Mouse (Mus musculus): ENCODE results near the gene Gm49510. TPM values are rescaled to one million over a fixed set of nuclear protein-coding genes. Genes with fewer than 3 reads are reported as not detected.

The Gm49510 gene
- polyA plus RNA-seq, 1 experiment = not detected

GRCm38 (mm10) chr15:78869775-78870174 lies 29.7 kb upstream of the Gm49510 start:
- TF ChIP-seq POLR2A (IDR thresholded peaks at IDR 0.05; ENCODE audit: low read depth, low read length) (no peak), CTCF (IDR thresholded peaks at IDR 0.05; ENCODE audit: extremely low read depth, insufficient read length, insufficient replicate concordance, low read depth, low read length) (peak; percentile 72; the same call in 1 of the 2 replicates)
- Histone ChIP-seq H3K36me3 (ENCODE audit: control insufficient read depth, insufficient read depth, low read length) (no peaks in the 10 kb centered on the region), H3K4me1 (ENCODE audit: control insufficient read depth, insufficient read depth, insufficient read length, low read length) (peaks cover 13% of the 10 kb centered on the region), H3K27ac (ENCODE audit: insufficient read depth, low read depth, low read length) (no peak overlapping the region), H3K4me3 (ENCODE audit: low read depth, low read length) (no peak overlapping the region), H3K27me3 (ENCODE audit: control insufficient read depth, insufficient read depth, low read length) (no peaks in the 10 kb centered on the region)
- WGBS = 4% methylated on average over 6 of the region's 6 CpGs

GRCm38 (mm10) chr15:78872021-78872608 lies 27.4 kb upstream of the Gm49510 start:
- H3K27ac ChIP-seq (ENCODE audit: insufficient read depth, low read depth, low read length) = no peak overlapping the region
- peaks cover 20% of the 10 kb centered on the region for H3K4me1 ChIP-seq (ENCODE audit: control insufficient read depth, insufficient read depth, insufficient read length, low read length)
- no peaks in the 10 kb centered on the region for H3K36me3 ChIP-seq (ENCODE audit: control insufficient read depth, insufficient read depth, low read length)
- H3K27me3 ChIP-seq (ENCODE audit: control insufficient read depth, insufficient read depth, low read length) = no peaks in the 10 kb centered on the region
- 57% methylated on average over 5 of the region's 5 CpGs for WGBS
- H3K4me3 ChIP-seq (ENCODE audit: low read depth, low read length) = no peak overlapping the region
- TF ChIP-seq POLR2A (IDR thresholded peaks at IDR 0.05; ENCODE audit: low read depth, low read length) (no peak), CTCF (IDR thresholded peaks at IDR 0.05; ENCODE audit: extremely low read depth, insufficient read length, insufficient replicate concordance, low read depth, low read length) (peak; percentile 2; the same call in 1 of the 2 replicates)

- H3K4me3 ChIP-seq (ENCODE audit: low read depth, low read length) = no peak overlapping the region
- WGBS = 72% methylated on average over 13 of the region's 13 CpGs
- no peaks in the 10 kb centered on the region for H3K36me3 ChIP-seq (ENCODE audit: control insufficient read depth, insufficient read depth, low read length)
- peaks cover 12% of the 10 kb centered on the region for H3K4me1 ChIP-seq (ENCODE audit: control insufficient read depth, insufficient read depth, insufficient read length, low read length)
- H3K27ac ChIP-seq (ENCODE audit: insufficient read depth, low read depth, low read length) = no peak overlapping the region
- H3K27me3 ChIP-seq (ENCODE audit: control insufficient read depth, insufficient read depth, low read length) = no peaks in the 10 kb centered on the region
- TF ChIP-seq POLR2A (IDR thresholded peaks at IDR 0.05; ENCODE audit: low read depth, low read length) (no peak), CTCF (IDR thresholded peaks at IDR 0.05; ENCODE audit: extremely low read depth, insufficient read length, insufficient replicate concordance, low read depth, low read length) (no peak)
Observed at GRCm38 (mm10) chr15:78873803-78874435, 25.5 kb upstream of the Gm49510 start.

GRCm38 (mm10) chr15:78874989-78875388 lies 24.5 kb upstream of the Gm49510 start:
- TF ChIP-seq POLR2A (IDR thresholded peaks at IDR 0.05; ENCODE audit: low read depth, low read length) = no peak
- no peak for TF ChIP-seq CTCF (IDR thresholded peaks at IDR 0.05; ENCODE audit: extremely low read depth, insufficient read length, insufficient replicate concordance, low read depth, low read length)
- no peaks in the 10 kb centered on the region for H3K27me3 ChIP-seq (ENCODE audit: control insufficient read depth, insufficient read depth, low read length)
- no peak overlapping the region for H3K4me3 ChIP-seq (ENCODE audit: low read depth, low read length)
- H3K27ac ChIP-seq (ENCODE audit: insufficient read depth, low read depth, low read length) = no peak overlapping the region
- peaks cover 17% of the 10 kb centered on the region for H3K4me1 ChIP-seq (ENCODE audit: control insufficient read depth, insufficient read depth, insufficient read length, low read length)
- no peaks in the 10 kb centered on the region for H3K36me3 ChIP-seq (ENCODE audit: control insufficient read depth, insufficient read depth, low read length)
- 71% methylated on average over 8 of the region's 8 CpGs for WGBS

- WGBS = 62% methylated on average over 5 of the region's 5 CpGs
- TF ChIP-seq CTCF (IDR thresholded peaks at IDR 0.05; ENCODE audit: extremely low read depth, insufficient read length, insufficient replicate concordance, low read depth, low read length) (no peak), POLR2A (IDR thresholded peaks at IDR 0.05; ENCODE audit: low read depth, low read length) (no peak)
- no peaks in the 10 kb centered on the region for H3K36me3 ChIP-seq (ENCODE audit: control insufficient read depth, insufficient read depth, low read length)
- no peak overlapping the region for H3K4me3 ChIP-seq (ENCODE audit: low read depth, low read length)
- H3K27me3 ChIP-seq (ENCODE audit: control insufficient read depth, insufficient read depth, low read length) = no peaks in the 10 kb centered on the region
- H3K27ac ChIP-seq (ENCODE audit: insufficient read depth, low read depth, low read length) = peak overlapping the region; percentile 96
- peaks cover 17% of the 10 kb centered on the region for H3K4me1 ChIP-seq (ENCODE audit: control insufficient read depth, insufficient read depth, insufficient read length, low read length)
Observed at GRCm38 (mm10) chr15:78875537-78875936, 23.9 kb upstream of the Gm49510 start.

- peaks cover 4% of the 10 kb centered on the region for H3K36me3 ChIP-seq (ENCODE audit: control insufficient read depth, insufficient read depth, low read length)
- peak overlapping the region; percentile 96 for H3K27ac ChIP-seq (ENCODE audit: insufficient read depth, low read depth, low read length)
- H3K4me1 ChIP-seq (ENCODE audit: control insufficient read depth, insufficient read depth, insufficient read length, low read length) = peaks cover 17% of the 10 kb centered on the region
- H3K27me3 ChIP-seq (ENCODE audit: control insufficient read depth, insufficient read depth, low read length) = no peaks in the 10 kb centered on the region
- peak overlapping the region; percentile 70; the same call in 1 of the 2 replicates for H3K4me3 ChIP-seq (ENCODE audit: low read depth, low read length)
- TF ChIP-seq CTCF (IDR thresholded peaks at IDR 0.05; ENCODE audit: extremely low read depth, insufficient read length, insufficient replicate concordance, low read depth, low read length) (peak; percentile 79; the same call in 1 of the 2 replicates), POLR2A (IDR thresholded peaks at IDR 0.05; ENCODE audit: low read depth, low read length) (peak; percentile 19; the same call in 1 of the 2 replicates)
- WGBS = 3% methylated on average over 17 of the region's 17 CpGs
Observed at GRCm38 (mm10) chr15:78876258-78876696, 23.2 kb upstream of the Gm49510 start.

Data from small intestine, adult 2 months (tissue).